Mouse (Mus musculus): ENCODE measurements around the gene Wasf1. TPM values are rescaled to one million over a fixed set of nuclear protein-coding genes. Genes with fewer than 3 reads are reported as not detected.

Wasf1 gene
- polyA plus RNA-seq, 1 experiment: 0.03 TPM

DNA sequence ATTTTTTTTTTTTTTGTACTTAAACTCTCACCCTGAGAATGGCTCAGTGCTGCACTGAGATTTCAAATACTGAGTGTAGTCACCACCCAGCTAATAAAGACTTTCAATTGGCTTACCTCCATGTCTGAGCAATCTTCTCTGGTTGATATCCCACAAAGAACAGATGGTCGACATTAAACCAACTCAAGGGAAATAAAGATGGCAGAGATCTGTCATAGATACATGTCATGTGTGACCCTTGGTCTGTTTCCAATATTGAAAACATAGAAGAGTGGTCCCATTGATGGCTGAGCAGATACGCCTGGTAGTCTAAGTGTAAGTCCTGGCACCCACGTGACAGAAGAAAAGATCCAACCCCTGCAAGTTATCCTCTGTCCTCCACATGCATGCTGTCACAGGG, 101.3 kb downstream of the Wasf1 start:
- TF ChIP-seq GATA1 (IDR thresholded peaks at IDR 0.05; ENCODE audit: low read length) (no peak), TAL1 (IDR thresholded peaks at IDR 0.05; ENCODE audit: low read length) (no peak)

GRCm38 (mm10) chr10:40985350-40985749, 102.1 kb downstream of the Wasf1 start:
- TF ChIP-seq GATA1 (IDR thresholded peaks at IDR 0.05; ENCODE audit: low read length) (no peak), TAL1 (IDR thresholded peaks at IDR 0.05; ENCODE audit: low read length) (no peak)
- Histone ChIP-seq H3K9me3 (ENCODE audit: control insufficient read depth, low read length) (no peaks in the 10 kb centered on the region), H3K4me1 (ENCODE audit: control insufficient read depth) (no peaks in the 10 kb centered on the region), H3K36me3 (ENCODE audit: control insufficient read depth) (no peaks in the 10 kb centered on the region), H3K27me3 (ENCODE audit: control insufficient read depth) (no peaks in the 10 kb centered on the region), H3K4me3 (replicated peaks) (no peak overlapping the region)

More for the DNA sequence above, 101.3 kb downstream of the Wasf1 start:
- Histone ChIP-seq H3K27me3 (ENCODE audit: control insufficient read depth) (no peaks in the 10 kb centered on the region), H3K4me3 (replicated peaks) (no peak overlapping the region), H3K9me3 (ENCODE audit: control insufficient read depth, low read length) (0 out of 2 replicates have a peak, but pooled peaks cover 3% of the 10 kb centered on the region), H3K4me1 (ENCODE audit: control insufficient read depth) (no peaks in the 10 kb centered on the region), H3K36me3 (ENCODE audit: control insufficient read depth) (no peaks in the 10 kb centered on the region)

Other genes with a start within 250 kb of the Wasf1 start
- gene Mettl24, start 200.2 kb upstream of the Wasf1 start, polyA plus RNA-seq (2012): not detected in 2 replicates
- 0.22 and 0.56 TPM in 2 replicates for gene Cdc40, start 164 bp upstream of the Wasf1 start, polyA plus RNA-seq (2012)
- gene Gpr6, start 188.8 kb downstream of the Wasf1 start, polyA plus RNA-seq (2012): 0.02 TPM in 1 of 2 replicates, not detected in the other